ENCODE assay signal across 23 mouse cellular contexts in genomic region chr1:86700367-86700766, GRCm38 (mm10). TPM values are rescaled to one million over a fixed set of nuclear protein-coding genes. Genes with fewer than 3 reads are reported as not detected.
DNase-seq lines count a peak whose midpoint lies in the region; ATAC-seq and TF ChIP-seq lines count a peak whose summit lies in the region.
"Had no signal": no experiment of that assay in that cellular context is flagged by ENCODE, and none has a peak within 500 bp of the region (broad histone marks: within the 10 kb centered on the region; RNA-seq: fewer than 3 reads in every experiment).

No protein-coding gene starts in this region.

- TF ChIP-seq CTCF in MEL (IDR thresholded peaks at IDR 0.05 in 2 of 3, conservative IDR thresholded peaks at IDR 0.05 in 1 of 3; ENCODE audit: control insufficient read depth in 1 of 3, insufficient read depth in 1 of 3, low read depth in 2 of 3, low read length in 3 of 3, poor library complexity in 1 of 3, severe bottlenecking in 1 of 3): no peak
- no peak for TF ChIP-seq CTCF in liver, embryonic 14.5 days (IDR thresholded peaks at IDR 0.05; ENCODE audit: low read depth)

- no peak overlapping the region for H3K9ac ChIP-seq in MEL (ENCODE audit: control insufficient read depth, low read depth, low read length, poor library complexity, severe bottlenecking)
- no peak overlapping the region for H3K9ac ChIP-seq in liver, embryonic 14.5 days (replicated peaks)
- H3K9ac ChIP-seq: embryonic facial prominence, embryonic 12.5 days; forebrain, embryonic 12.5 days; heart, embryonic 13.5 days; hindbrain, embryonic 12.5 days had no signal

- peak; percentile 49 for ATAC-seq in liver, embryonic 14.5 days (ENCODE audit: insufficient read depth)
- peak; percentile 50; the same call in 1 of the 2 replicates for ATAC-seq in megakaryocyte progenitor cell, adult 5-6 weeks (replicated peaks; ENCODE audit: poor library complexity)
- no peak for ATAC-seq in activated CD4-positive, CD25-positive, alpha-beta regulatory T cell, adult 4 months
- ATAC-seq: forebrain, embryonic 16.5 days; hindbrain, embryonic 16.5 days; inflammation-experienced regulatory T-cells, adult 6 months had no signal

- no peaks in the 10 kb centered on the region for H3K9me3 ChIP-seq in MEL (replicated peaks; ENCODE audit: insufficient read depth, low read length)
- H3K9me3 ChIP-seq in liver, embryonic 14.5 days (ENCODE audit: control insufficient read depth, low read length): no peaks in the 10 kb centered on the region
- H3K9me3 ChIP-seq: embryonic facial prominence, embryonic 12.5 days; forebrain, embryonic 12.5 days; heart, embryonic 13.5 days; hindbrain, embryonic 12.5 days had no signal

- peaks cover 12 to 19% of the 10 kb centered on the region in 2 experiments for H3K4me1 ChIP-seq in MEL (ENCODE audit: control insufficient read depth in 1 of 2, insufficient read depth in 2 of 2, low read length in 2 of 2)
- peaks cover 11 to 21% of the 10 kb centered on the region in 2 experiments; a peak in 3 of 4 replicates for H3K4me1 ChIP-seq in liver, embryonic 14.5 days (replicated peaks; ENCODE audit: control insufficient read depth in 2 of 2, insufficient read depth in 2 of 2, low read length in 1 of 2)

- peaks cover 11% of the 10 kb centered on the region for H3K79me2 ChIP-seq in MEL (ENCODE audit: control insufficient read depth, insufficient read depth, low read length, poor library complexity)

- H3K27me3 ChIP-seq in MEL (ENCODE audit: control insufficient read depth in 1 of 2, insufficient read depth in 2 of 2, low read length in 2 of 2): no peaks in the 10 kb centered on the region
- H3K27me3 ChIP-seq in liver, embryonic 14.5 days (ENCODE audit: control insufficient read depth, insufficient read depth, low read length): no peaks in the 10 kb centered on the region
- H3K27me3 ChIP-seq: CH12.LX; embryonic facial prominence, embryonic 12.5 days; forebrain, embryonic 12.5 days; heart, embryonic 13.5 days; hindbrain, embryonic 12.5 days had no signal

- TF ChIP-seq RAD21 in MEL (IDR thresholded peaks at IDR 0.05; ENCODE audit: low read depth, low read length): no peak

- peak; percentile 52 for DNase-seq in MEL (ENCODE audit: low read depth, low spot score)
- DNase-seq in liver: peak; percentile 26
- no peak for DNase-seq in liver, embryonic 14.5 days (ENCODE audit: low read depth in 3 of 3, low spot score in 3 of 3)
- no peak for DNase-seq in cerebellum, adult 11 months
- no peak for DNase-seq in frontal cortex, postnatal 14 days (ENCODE audit: low spot score in 2 of 2)
- DNase-seq: adrenal gland, postnatal 10 days; cerebellum, adult 2 months; cerebellum, postnatal 14 days; embryo, embryonic 11 days; gastrocnemius, postnatal 14 days; heart, postnatal 36 days had no signal

- WGBS in liver, embryonic 14.5 days (ENCODE audit: insufficient replicate concordance): 26% methylated on average over 7 of the region's 7 CpGs

- 0 out of 2 replicates have a peak overlapping the region, but pooled peaks have one; percentile 0 for H3K27ac ChIP-seq in MEL (ENCODE audit: control insufficient read depth, low read depth, low read length)
- no peak overlapping the region for H3K27ac ChIP-seq in liver, embryonic 14.5 days
- H3K27ac ChIP-seq: embryonic facial prominence, embryonic 12.5 days; forebrain, embryonic 12.5 days; heart, embryonic 13.5 days; hindbrain, embryonic 12.5 days had no signal

- H3K4me2 ChIP-seq in liver, embryonic 14.5 days (ENCODE audit: low read depth): peak overlapping the region; percentile 6
- H3K4me2 ChIP-seq: embryonic facial prominence, embryonic 12.5 days; forebrain, embryonic 12.5 days; heart, embryonic 13.5 days; hindbrain, embryonic 12.5 days had no signal

- peak overlapping the region; percentile 0 to 26; a peak in 2 of 4 replicates for H3K4me3 ChIP-seq in MEL (ENCODE audit: control insufficient read depth in 1 of 2, insufficient read depth in 1 of 2, low read depth in 2 of 2, low read length in 2 of 2)
- H3K4me3 ChIP-seq in liver, embryonic 14.5 days (ENCODE audit: insufficient read depth in 1 of 2, low read depth in 2 of 2, low read length in 2 of 2): no peak overlapping the region
- H3K4me3 ChIP-seq: embryonic facial prominence, embryonic 12.5 days; forebrain, embryonic 12.5 days; heart, embryonic 13.5 days; hindbrain, embryonic 12.5 days had no signal

- no peak for TF ChIP-seq POLR2A in MEL (IDR thresholded peaks at IDR 0.05; ENCODE audit: control insufficient read depth in 1 of 2, insufficient read depth in 1 of 2, low read depth in 1 of 2, low read length in 2 of 2, poor library complexity in 1 of 2)

- H3K36me3 ChIP-seq in MEL (ENCODE audit: control insufficient read depth in 1 of 2, insufficient read depth in 2 of 2, low read length in 2 of 2): peaks cover 0 to 15% of the 10 kb centered on the region in 2 experiments; a peak in 2 of 4 replicates
- no peaks in the 10 kb centered on the region for H3K36me3 ChIP-seq in liver, embryonic 14.5 days (replicated peaks; ENCODE audit: control insufficient read depth, insufficient read depth, low read depth)
- H3K36me3 ChIP-seq: embryonic facial prominence, embryonic 12.5 days; forebrain, embryonic 12.5 days; heart, embryonic 13.5 days; hindbrain, embryonic 12.5 days had no signal

- TF ChIP-seq EP300 in MEL (IDR thresholded peaks at IDR 0.05; ENCODE audit: low read depth in 1 of 2, low read length in 2 of 2): peak; percentile 62 to 82
- TF ChIP-seq EP300 in liver, embryonic 14.5 days (IDR thresholded peaks at IDR 0.05; ENCODE audit: low read depth): peak; percentile 58

TF ChIP-seq in MEL, 35 proteins besides CTCF, POLR2A, EP300 and RAD21:
- TF ChIP-seq ZNF384 (IDR thresholded peaks at IDR 0.05; ENCODE audit: low read depth, low read length) (peak; percentile 73), MAX (IDR thresholded peaks at IDR 0.05; ENCODE audit: low read length) (no peak), TBP (IDR thresholded peaks at IDR 0.05; ENCODE audit: low read depth, low read length) (0 out of 2 replicates have a peak, but pooled peaks have one; percentile 23), ETS1 (IDR thresholded peaks at IDR 0.05; ENCODE audit: low read depth, low read length) (peak; percentile 16; the same call in 1 of the 2 replicates), SIN3A (IDR thresholded peaks at IDR 0.05; ENCODE audit: low read length) (no peak), MYB (IDR thresholded peaks at IDR 0.05; ENCODE audit: low read depth, low read length) (0 out of 2 replicates have a peak, but pooled peaks have one; percentile 32), TCF12 (IDR thresholded peaks at IDR 0.05; ENCODE audit: low read depth, low read length) (peak; percentile 59; the same call in 1 of the 2 replicates), TAL1 (IDR thresholded peaks at IDR 0.05; ENCODE audit: low read length) (peak; percentile 21), RCOR1 (IDR thresholded peaks at IDR 0.05; ENCODE audit: low read depth, low read length) (no peak), ZMIZ1 (IDR thresholded peaks at IDR 0.05; ENCODE audit: low read depth, low read length) (no peak), GATA1 (IDR thresholded peaks at IDR 0.05; ENCODE audit: low read depth, low read length) (peak; percentile 67), MXI1 (IDR thresholded peaks at IDR 0.05; ENCODE audit: low read depth, low read length) (0 out of 2 replicates have a peak, but pooled peaks have one; percentile 43)

RNA-seq across cellular contexts. Expression of gene Dis3l2, which starts 3.2 kb away (rescaled TPM):
- total RNA-seq in MEL (2012; rRNA removed): 17.3 and 17.9 TPM in 2 replicates
- 10 to 100 TPM in 1 of 2 experiments, not detected in 1; 16.9 TPM for polyA plus RNA-seq in MEL (2012; ENCODE audit: insufficient read depth in 1 of 2, insufficient read length in 2 of 2, low read depth in 1 of 2, low replicate concordance in 2 of 2, missing spikeins in 1 of 2)
- 5.1 and 6.0 TPM in 2 replicates for polyA plus RNA-seq in liver, embryonic 14.5 days (2012; rRNA removed)
- polyA plus RNA-seq in liver, embryonic 14.5 days (2014; fragmentation: Nextera tagmentation; extraction: Ambion mirVana): 7.1 and 8.0 TPM in 2 replicates
- 13.7 and 15.6 TPM in 2 replicates for total RNA-seq in megakaryocyte progenitor cell, adult 5-6 weeks (2015)
- total RNA-seq in megakaryocyte progenitor cell, adult 5-6 weeks (2017): 14.4 and 20.7 TPM in 2 replicates
- polyA plus RNA-seq in activated CD4-positive, CD25-positive, alpha-beta regulatory T cell, adult 4 months (2017; shearing (Covaris generic)): 10 to 100 TPM; 18.9 to 20.4 TPM

RNA-seq across cellular contexts. Expression of gene Nppc, which starts 30.0 kb away (rescaled TPM):
- not detected in 2 replicates for total RNA-seq in MEL (2012; rRNA removed)
- polyA plus RNA-seq in MEL (2012; ENCODE audit: insufficient read depth in 1 of 2, insufficient read length in 2 of 2, low read depth in 1 of 2, low replicate concordance in 2 of 2, missing spikeins in 1 of 2): not detected
- 0.04 and 0.09 TPM in 2 replicates for polyA plus RNA-seq in liver, embryonic 14.5 days (2012; rRNA removed)
- not detected in 2 replicates for polyA plus RNA-seq in liver, embryonic 14.5 days (2014; fragmentation: Nextera tagmentation; extraction: Ambion mirVana)
- not detected in 2 replicates for total RNA-seq in megakaryocyte progenitor cell, adult 5-6 weeks (2015)
- 0.41 TPM in 1 of 2 replicates, not detected in the other for total RNA-seq in megakaryocyte progenitor cell, adult 5-6 weeks (2017)
- polyA plus RNA-seq in activated CD4-positive, CD25-positive, alpha-beta regulatory T cell, adult 4 months (2017; shearing (Covaris generic)): not detected
- total RNA-seq: common myeloid progenitor, adult 5-6 weeks had no signal
- polyA plus RNA-seq: gonadal fat pad, adult 2 months; inflammation-experienced regulatory T-cells, adult 6 months had no signal

Comparison
In these comparisons a context has a peak if more than half of its experiments do, and no peak if none do; other contexts are left out.
1. DNase-seq: peak in MEL (single experiment) and liver (single experiment); none in liver, embryonic 14.5 days (0 of 3), cerebellum, adult 11 months (single experiment) and frontal cortex, postnatal 14 days (0 of 2).
2. H3K4me3 ChIP-seq: peak in MEL (2 of 2); none in liver, embryonic 14.5 days (0 of 2).